Mouse (Mus musculus) stomach, postnatal 0 days (tissue): ENCODE results near the gene Cpt1c. TPM values are rescaled to one million over a fixed set of nuclear protein-coding genes. Genes with fewer than 3 reads are reported as not detected.
A peak's percentile ranks its signal among the peaks of the same experiment; 100 is the strongest.

Experiments
- ATAC-seq: fragments of 200-750 bp; cut with Nextera tagmentation; 2 replicates; pipeline ENCODE4 v1.8.0; 2017; ENCODE audit not compliant: low FRiP score, low TSS enrichment
- DNase-seq: peaks from one replicate; pipeline ENCODE4 v3.0.0-alpha.2; 2016; ENCODE audit warnings: low spot score
- H3K27ac ChIP-seq: fragments of 300-500 bp; sonication (generic); replicated peaks from 2 replicates; pipeline ENCODE4 v1.5.1; 2014; ENCODE audit warnings: mild to moderate bottlenecking, control low read depth
- H3K27me3 ChIP-seq: fragments of 300-500 bp; sonication (generic); 2 replicates; pipeline ENCODE4 v1.6.1; 2014; ENCODE audit warnings: low read length; ENCODE audit not compliant: control insufficient read depth, insufficient read depth
- H3K36me3 ChIP-seq: fragments of 300-500 bp; sonication (generic); 2 replicates; pipeline ENCODE4 v1.6.1; 2014; ENCODE audit warnings: low read length, mixed read lengths; ENCODE audit not compliant: control insufficient read depth, insufficient read depth
- H3K4me1 ChIP-seq: fragments of 300-500 bp; sonication (generic); replicated peaks from 2 replicates; pipeline ENCODE4 v1.6.1; 2014; ENCODE audit warnings: antibody characterized with exemption; ENCODE audit not compliant: control insufficient read depth, insufficient read depth
- H3K4me2 ChIP-seq: fragments of 300-500 bp; sonication (generic); replicated peaks from 2 replicates; pipeline ENCODE4 v1.6.1; 2014; ENCODE audit warnings: low read depth, mild to moderate bottlenecking, control low read depth, moderate library complexity
- H3K4me3 ChIP-seq: fragments of 300-500 bp; sonication (generic); 2 replicates; pipeline ENCODE4 v1.5.1; 2014; ENCODE audit warnings: low read depth, low read length, control low read depth
- H3K9ac ChIP-seq: fragments of 300-500 bp; sonication (generic); 2 replicates; pipeline ENCODE4 v1.6.1; 2014; ENCODE audit warnings: mild to moderate bottlenecking, low read length, control low read depth, mixed read lengths
- H3K9me3 ChIP-seq: fragments of 300-500 bp; sonication (generic); 2 replicates; pipeline ENCODE4 v1.6.1; 2016; ENCODE audit warnings: low read length; ENCODE audit not compliant: control insufficient read depth
- CTCF ChIP-seq: IDR thresholded peaks from 2 replicates; pipeline ENCODE4 v1.5.1; 2016; ENCODE audit warnings: antibody characterized with exemption, low read depth, mild to moderate bottlenecking, moderate library complexity
- EP300 ChIP-seq: optimal IDR thresholded peaks from 2 replicates; pipeline ENCODE3; 2016; ENCODE audit warnings: antibody characterized with exemption
- WGBS: fragments of 180-500 bp; shearing (Covaris S2); extraction: QIAGEN DNeasy Blood & Tissue Kit; methylation state at CpG from one replicate; pipeline ENCODE4 v1.1.7; 2014; 5-methylcytosine and 5-hydroxymethylcytosine counted together
- polyA plus RNA-seq: library from polyadenylated mRNA; unstranded; fragments of >200 nt; fragmentation: Nextera tagmentation; extraction: Ambion mirVana; gene quantifications from 2 replicates; pipeline ENCODE4 v1.2.1, GENCODE M21; 2015

The Cpt1c gene
- polyA plus RNA-seq, 1 experiment from 2014 or later, result 5.6 TPM

- 6% methylated on average over 24 of the region's 24 CpGs for WGBS
- Histone ChIP-seq H3K4me1 (no peaks in the 10 kb centered on the region), H3K9ac (peak overlapping the region; percentile 62), H3K27ac (peak overlapping the region; percentile 86), H3K4me3 (peak overlapping the region; percentile 52), H3K36me3 (no peaks in the 10 kb centered on the region), H3K4me2 (peak overlapping the region; percentile 90), H3K27me3 (no peaks in the 10 kb centered on the region), H3K9me3 (no peaks in the 10 kb centered on the region)
- peak; percentile 90 for ATAC-seq
- TF ChIP-seq CTCF (0 out of 2 replicates have a peak, but pooled peaks have one; percentile 6), EP300 (no peak)
- DNase-seq, result peak; percentile 95
Measured at GRCm38 (mm10) chr7:44952611-44953306, 21.9 kb downstream of the Cpt1c start.

GRCm38 (mm10) chr7:44951960-44952359 is 22.7 kb downstream of the Cpt1c start:
- H3K36me3 ChIP-seq, result no peaks in the 10 kb centered on the region
- WGBS, result under 1% methylated on average over 10 of the region's 10 CpGs
- peak overlapping the region; percentile 86 for H3K27ac ChIP-seq
- peak overlapping the region; percentile 90 for H3K4me2 ChIP-seq
- peak overlapping the region; percentile 62 for H3K9ac ChIP-seq
- no peaks in the 10 kb centered on the region for H3K4me1 ChIP-seq
- H3K27me3 ChIP-seq, result no peaks in the 10 kb centered on the region
- ATAC-seq (peak; percentile 87), DNase-seq (peak; percentile 88)
- TF ChIP-seq EP300, result no peak
- no peak for TF ChIP-seq CTCF
- H3K4me3 ChIP-seq, result peak overlapping the region; percentile 52
- no peaks in the 10 kb centered on the region for H3K9me3 ChIP-seq

GRCm38 (mm10) chr7:44949922-44950321 is 24.7 kb downstream of the Cpt1c start:
- ATAC-seq (no peak), DNase-seq (no peak)
- Histone ChIP-seq H3K9me3 (no peaks in the 10 kb centered on the region), H3K4me2 (no peak overlapping the region), H3K9ac (no peak overlapping the region), H3K4me1 (no peaks in the 10 kb centered on the region), H3K27me3 (no peaks in the 10 kb centered on the region), H3K4me3 (no peak overlapping the region), H3K27ac (no peak overlapping the region), H3K36me3 (no peaks in the 10 kb centered on the region)
- no peak for TF ChIP-seq EP300
- no peak for TF ChIP-seq CTCF
- 68% methylated on average over 6 of the region's 6 CpGs for WGBS

GRCm38 (mm10) chr7:44942904-44943303 is 31.7 kb downstream of the Cpt1c start, which contains the start of gene Tsks:
TSS of gene Tsks (plus strand) at chr7:44943204.
- Histone ChIP-seq H3K4me2 (no peak within 1 kb of the TSS), H3K27me3 (no peaks in the 10 kb centered on the region), H3K9me3 (no peaks in the 10 kb centered on the region), H3K27ac (no peak within 1 kb of the TSS), H3K4me1 (no peaks in the 10 kb centered on the region), H3K36me3 (no peaks in the 10 kb centered on the region), H3K4me3 (no peak within 1 kb of the TSS), H3K9ac (no peak within 1 kb of the TSS)
- WGBS, result 71% methylated on average over 7 of the region's 7 CpGs
- ATAC-seq (no peak), DNase-seq (no peak)
- TF ChIP-seq CTCF, result no peak
- TF ChIP-seq EP300, result no peak

- DNase-seq (no peak), ATAC-seq (no peak)
- no peak overlapping the region for H3K9ac ChIP-seq
- H3K4me3 ChIP-seq, result no peak overlapping the region
- H3K9me3 ChIP-seq, result no peaks in the 10 kb centered on the region
- no peaks in the 10 kb centered on the region for H3K4me1 ChIP-seq
- H3K27me3 ChIP-seq, result no peaks in the 10 kb centered on the region
- TF ChIP-seq CTCF (no peak), EP300 (no peak)
- no peak overlapping the region for H3K4me2 ChIP-seq
- H3K36me3 ChIP-seq, result no peaks in the 10 kb centered on the region
- no peak overlapping the region for H3K27ac ChIP-seq
- WGBS, result 90% methylated on average over 4 of the region's 4 CpGs
Measured at GRCm38 (mm10) chr7:44938680-44939079, 36.0 kb downstream of the Cpt1c start.
